Mouse (Mus musculus): ENCODE data around the gene Entr1.

DNA sequence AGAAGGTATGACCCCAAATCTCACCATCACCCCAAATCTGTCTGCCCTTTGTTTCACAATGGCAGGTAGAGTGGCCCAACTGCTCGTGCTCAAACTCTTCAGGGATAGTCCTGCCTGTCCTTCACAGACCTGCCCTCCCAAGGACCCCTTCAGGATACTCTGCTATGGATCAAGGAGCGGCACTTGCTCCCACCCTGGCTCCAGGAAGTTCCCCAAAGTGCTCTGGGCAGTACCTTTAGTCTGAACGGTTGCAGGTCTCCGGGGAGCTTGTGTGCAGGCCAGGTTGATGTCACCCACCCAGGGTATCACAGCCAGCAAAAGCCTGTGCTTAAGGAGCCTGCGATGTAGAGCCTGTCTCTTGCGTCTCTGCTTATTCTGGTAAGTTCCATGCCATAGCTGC, 21.2 kb downstream of the Entr1 start:
- TF ChIP-seq CTCF (IDR thresholded peaks at IDR 0.05; ENCODE audit: insufficient read depth, low read length): no peak
- TF ChIP-seq POLR2A (IDR thresholded peaks at IDR 0.05; ENCODE audit: borderline replicate concordance, extremely low read depth, low read depth, low read length): no peak
